Mouse (Mus musculus) hindbrain, embryonic 13.5 days (tissue): ENCODE results near the gene Usp3. TPM values are rescaled to one million over a fixed set of nuclear protein-coding genes. Genes with fewer than 3 reads are reported as not detected.
A peak's percentile ranks its signal among the peaks of the same experiment; 100 is the strongest.

Experiments used
- ATAC-seq: fragments of 200-750 bp; cut with Nextera tagmentation; 2 replicates; pipeline ENCODE4 v1.8.0; 2017; ENCODE audit warnings: moderate TSS enrichment; ENCODE audit not compliant: low FRiP score
- H3K27ac ChIP-seq: fragments of 300-500 bp; sonication (generic); 2 replicates; pipeline ENCODE4 v1.5.1; 2015; ENCODE audit warnings: inconsistent platforms, mild to moderate bottlenecking, moderate library complexity
- H3K27me3 ChIP-seq: fragments of 300-500 bp; sonication (generic); 2 replicates; pipeline ENCODE4 v1.6.1; 2015; ENCODE audit warnings: mild to moderate bottlenecking, inconsistent platforms
- H3K36me3 ChIP-seq: fragments of 300-500 bp; sonication (generic); 2 replicates; pipeline ENCODE4 v1.6.1; 2015; ENCODE audit warnings: mild to moderate bottlenecking, inconsistent platforms
- H3K4me1 ChIP-seq: fragments of 300-500 bp; sonication (generic); replicated peaks from 2 replicates; pipeline ENCODE4 v1.6.1; 2015; ENCODE audit warnings: inconsistent platforms
- H3K4me2 ChIP-seq: fragments of 300-500 bp; sonication (generic); 2 replicates; pipeline ENCODE4 v1.6.1; 2015; ENCODE audit warnings: inconsistent platforms, mild to moderate bottlenecking, moderate library complexity
- H3K4me3 ChIP-seq: fragments of 300-500 bp; sonication (generic); 2 replicates; pipeline ENCODE4 v1.5.1; 2015; ENCODE audit warnings: mild to moderate bottlenecking, inconsistent platforms
- H3K9ac ChIP-seq: fragments of 300-500 bp; sonication (generic); 2 replicates; pipeline ENCODE4 v1.6.1; 2015; ENCODE audit warnings: mild to moderate bottlenecking, inconsistent platforms
- H3K9me3 ChIP-seq: fragments of 300-500 bp; sonication (generic); 2 replicates; pipeline ENCODE4 v1.6.1; 2016; ENCODE audit warnings: inconsistent platforms
- WGBS: fragments of 180-500 bp; shearing (Covaris S2); methylation state at CpG from one replicate; pipeline ENCODE4 v1.1.7; 2015; 5-methylcytosine and 5-hydroxymethylcytosine counted together
- polyA plus RNA-seq: library from polyadenylated mRNA; unstranded; fragments of >200 nt; fragmentation: Nextera tagmentation; extraction: Ambion mirVana; gene quantifications from 2 replicates; pipeline ENCODE4 v1.2.1, GENCODE M21; 2015

Usp3 gene
- polyA plus RNA-seq, 1 experiment from 2014 or later, result 89.8 TPM

GRCm38 (mm10) chr9:66599577-66599976 lies 6.6 kb upstream of the Usp3 start:
- peaks cover 19% of the 10 kb centered on the region for H3K4me1 ChIP-seq
- 7% methylated on average over 4 of the region's 4 CpGs for WGBS
- no peak overlapping the region for H3K4me3 ChIP-seq
- H3K9me3 ChIP-seq, result no peaks in the 10 kb centered on the region
- H3K9ac ChIP-seq, result no peak overlapping the region
- no peak overlapping the region for H3K27ac ChIP-seq
- no peaks in the 10 kb centered on the region for H3K36me3 ChIP-seq
- no peak for ATAC-seq
- no peak overlapping the region for H3K4me2 ChIP-seq
- H3K27me3 ChIP-seq, result peaks cover 4% of the 10 kb centered on the region; the same call in 1 of the 2 replicates

- WGBS, result 60% methylated on average over 5 of the region's 5 CpGs
- no peak overlapping the region for H3K4me3 ChIP-seq
- peaks cover 10% of the 10 kb centered on the region; the same call in 1 of the 2 replicates for H3K27me3 ChIP-seq
- H3K9me3 ChIP-seq, result no peaks in the 10 kb centered on the region
- no peak overlapping the region for H3K9ac ChIP-seq
- no peak overlapping the region for H3K4me2 ChIP-seq
- H3K27ac ChIP-seq, result no peak overlapping the region
- no peaks in the 10 kb centered on the region for H3K36me3 ChIP-seq
- ATAC-seq, result no peak
- peaks cover 25% of the 10 kb centered on the region for H3K4me1 ChIP-seq
Observed at GRCm38 (mm10) chr9:66598636-66599035, 5.7 kb upstream of the Usp3 start.

GRCm38 (mm10) chr9:66597480-66598215 lies 4.7 kb upstream of the Usp3 start:
- no peak for ATAC-seq
- Histone ChIP-seq H3K9ac (no peak overlapping the region), H3K4me1 (peaks cover 28% of the 10 kb centered on the region), H3K27ac (no peak overlapping the region), H3K36me3 (no peaks in the 10 kb centered on the region), H3K4me2 (no peak overlapping the region), H3K9me3 (no peaks in the 10 kb centered on the region), H3K4me3 (no peak overlapping the region), H3K27me3 (peaks cover 10% of the 10 kb centered on the region; the same call in 1 of the 2 replicates)
- 21% methylated on average over 7 of the region's 7 CpGs for WGBS

- H3K36me3 ChIP-seq, result no peaks in the 10 kb centered on the region
- no peak overlapping the region for H3K4me2 ChIP-seq
- H3K9me3 ChIP-seq, result no peaks in the 10 kb centered on the region
- no peak overlapping the region for H3K4me3 ChIP-seq
- peaks cover 10% of the 10 kb centered on the region; the same call in 1 of the 2 replicates for H3K27me3 ChIP-seq
- no peak for ATAC-seq
- 19% methylated on average over 6 of the region's 6 CpGs for whole genome bisulfite sequencing
- no peak overlapping the region for H3K27ac ChIP-seq
- peaks cover 28% of the 10 kb centered on the region for H3K4me1 ChIP-seq
- no peak overlapping the region for H3K9ac ChIP-seq
Observed at GRCm38 (mm10) chr9:66597076-66597475, 4.1 kb upstream of the Usp3 start.

- no peaks in the 10 kb centered on the region for H3K9me3 ChIP-seq
- no peaks in the 10 kb centered on the region for H3K36me3 ChIP-seq
Observed at GRCm38 (mm10) chr9:66595722-66596675, 3.1 kb upstream of the Usp3 start.

GRCm38 (mm10) chr9:66594061-66594460 lies 1.1 kb upstream of the Usp3 start:
- H3K27me3 ChIP-seq, result peaks cover 10% of the 10 kb centered on the region; the same call in 1 of the 2 replicates
- no peak for ATAC-seq
- peak overlapping the region; percentile 74 for H3K4me2 ChIP-seq
- H3K4me1 ChIP-seq, result peaks cover 42% of the 10 kb centered on the region
- no peak overlapping the region for H3K9ac ChIP-seq
- H3K4me3 ChIP-seq, result peak overlapping the region; percentile 94; the same call in 1 of the 2 replicates
- WGBS, result 71% methylated on average over 3 of the region's 3 CpGs
- H3K9me3 ChIP-seq, result no peaks in the 10 kb centered on the region
- no peaks in the 10 kb centered on the region for H3K36me3 ChIP-seq
- no peak overlapping the region for H3K27ac ChIP-seq

More at GRCm38 (mm10) chr9:66595722-66596675, 3.1 kb upstream of the Usp3 start:
- H3K4me2 ChIP-seq, result no peak overlapping the region
- WGBS, result 56% methylated on average over 5 of the region's 5 CpGs
- ATAC-seq, result no peak
- H3K27me3 ChIP-seq, result peaks cover 10% of the 10 kb centered on the region; the same call in 1 of the 2 replicates
- no peak overlapping the region for H3K9ac ChIP-seq
- peaks cover 33% of the 10 kb centered on the region for H3K4me1 ChIP-seq
- no peak overlapping the region for H3K27ac ChIP-seq
- no peak overlapping the region for H3K4me3 ChIP-seq

- no peaks in the 10 kb centered on the region for H3K9me3 ChIP-seq
- no peaks in the 10 kb centered on the region for H3K36me3 ChIP-seq
- peaks cover 10% of the 10 kb centered on the region; the same call in 1 of the 2 replicates for H3K27me3 ChIP-seq
- no peak for ATAC-seq
- peak overlapping the region; percentile 74 for H3K4me2 ChIP-seq
- peak overlapping the region; percentile 94 for H3K4me3 ChIP-seq
- H3K4me1 ChIP-seq, result peaks cover 46% of the 10 kb centered on the region
- peak overlapping the region; percentile 58 for H3K9ac ChIP-seq
- WGBS, result 12% methylated on average over 12 of the region's 12 CpGs
- H3K27ac ChIP-seq, result peak overlapping the region; percentile 58
Observed at GRCm38 (mm10) chr9:66593613-66593969, 649 bp upstream of the Usp3 start.

- H3K9ac ChIP-seq, result peak overlapping the region; percentile 96
- no peaks in the 10 kb centered on the region for H3K9me3 ChIP-seq
- H3K4me2 ChIP-seq, result peak overlapping the region; percentile 74
- no peaks in the 10 kb centered on the region for H3K36me3 ChIP-seq
- 0% methylated on average over 57 of the region's 83 CpGs for WGBS
- ATAC-seq, result peak; percentile 55
- H3K27me3 ChIP-seq, result peaks cover 10% of the 10 kb centered on the region; the same call in 1 of the 2 replicates
- peak overlapping the region; percentile 91 for H3K27ac ChIP-seq
- H3K4me1 ChIP-seq, result peaks cover 45% of the 10 kb centered on the region
- peak overlapping the region; percentile 94 for H3K4me3 ChIP-seq
Observed at GRCm38 (mm10) chr9:66591851-66592645, 894 bp downstream of the Usp3 start.

GRCm38 (mm10) chr9:66590051-66590450 lies 2.9 kb downstream of the Usp3 start:
- WGBS, result 62% methylated on average over 2 of the region's 2 CpGs
- Histone ChIP-seq H3K27me3 (peaks cover 6% of the 10 kb centered on the region; the same call in 1 of the 2 replicates), H3K36me3 (no peaks in the 10 kb centered on the region), H3K4me2 (peak overlapping the region; percentile 74), H3K4me1 (peaks cover 38% of the 10 kb centered on the region), H3K27ac (no peak overlapping the region), H3K4me3 (peak overlapping the region; percentile 19), H3K9ac (peak overlapping the region; percentile 43; the same call in 1 of the 2 replicates), H3K9me3 (no peaks in the 10 kb centered on the region)
- ATAC-seq, result no peak

DNA sequence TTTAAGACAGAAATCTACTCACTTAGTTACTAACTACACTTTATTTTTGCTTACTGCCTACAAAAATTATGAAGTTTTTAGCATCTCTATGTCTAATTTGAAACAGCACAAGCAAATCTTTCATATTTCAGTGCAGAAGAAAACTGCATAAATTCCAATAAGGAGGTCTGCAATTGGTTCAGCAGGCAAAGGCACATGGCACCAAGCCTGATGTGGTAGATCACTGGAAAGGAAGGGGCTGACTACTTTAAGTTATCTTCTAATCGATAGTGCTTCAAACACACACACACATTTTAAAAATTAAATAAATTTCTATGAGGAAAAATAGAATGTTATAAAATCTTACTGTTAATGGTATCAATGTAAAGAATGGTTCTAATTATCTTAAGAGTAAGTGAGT lies 5.9 kb downstream of the Usp3 start:
- Histone ChIP-seq H3K36me3 (no peaks in the 10 kb centered on the region), H3K4me3 (no peak overlapping the region), H3K9ac (no peak overlapping the region), H3K4me1 (peaks cover 29% of the 10 kb centered on the region), H3K4me2 (no peak overlapping the region), H3K27me3 (no peaks in the 10 kb centered on the region), H3K9me3 (no peaks in the 10 kb centered on the region), H3K27ac (no peak overlapping the region)
- no peak for ATAC-seq
- WGBS, result 96% methylated on average over 1 of the region's 1 CpGs

DNA sequence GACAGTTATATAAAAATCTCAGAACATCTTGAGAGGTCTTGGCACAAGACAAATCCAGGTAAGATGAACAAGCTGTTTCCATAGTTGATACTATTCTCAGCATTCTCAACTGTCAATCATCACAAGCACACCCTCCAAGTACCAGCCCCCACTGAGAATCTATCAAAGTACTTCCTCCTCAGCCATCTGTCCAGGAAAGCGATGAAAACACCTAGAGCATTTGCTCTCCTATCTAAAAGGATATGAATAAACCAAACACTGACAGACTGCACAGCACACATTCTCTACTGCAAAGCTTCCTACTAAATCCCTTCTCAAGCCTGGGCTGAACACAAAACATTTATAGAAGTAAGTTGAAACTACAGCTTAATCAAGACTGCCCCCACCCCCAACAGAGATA lies 6.4 kb downstream of the Usp3 start:
- Histone ChIP-seq H3K4me3 (no peak overlapping the region), H3K4me2 (no peak overlapping the region), H3K4me1 (peaks cover 29% of the 10 kb centered on the region), H3K36me3 (no peaks in the 10 kb centered on the region), H3K27me3 (no peaks in the 10 kb centered on the region), H3K27ac (no peak overlapping the region), H3K9ac (no peak overlapping the region), H3K9me3 (no peaks in the 10 kb centered on the region)
- no peak for ATAC-seq
- WGBS, result 67% methylated on average over 1 of the region's 1 CpGs
